Mouse (Mus musculus) limb, embryonic 11.5 days (tissue): ENCODE results near the gene Ehbp1. TPM values are rescaled to one million over a fixed set of nuclear protein-coding genes. Genes with fewer than 3 reads are reported as not detected.

Experiments
- ATAC-seq: fragments of 200-750 bp; cut with Nextera tagmentation; 2 replicates; pipeline ENCODE4 v1.8.0; 2017; ENCODE audit warnings: low read depth; ENCODE audit not compliant: insufficient number of reproducible peaks, low FRiP score, low TSS enrichment
- DNase-seq: peaks from one replicate; pipeline ENCODE4 v3.0.0-alpha.2; 2015; ENCODE audit warnings: low spot score
- H3K27ac ChIP-seq: fragments of 300-500 bp; sonication (generic); replicated peaks from 2 replicates; pipeline ENCODE4 v1.5.1; 2014; ENCODE audit warnings: low read depth, mild to moderate bottlenecking, low read length
- H3K27me3 ChIP-seq: fragments of 300-500 bp; sonication (generic); 2 replicates; pipeline ENCODE4 v1.6.1; 2014; ENCODE audit warnings: mild to moderate bottlenecking, low read length, mixed read lengths; ENCODE audit not compliant: control insufficient read depth, insufficient read depth
- H3K36me3 ChIP-seq: fragments of 300-500 bp; sonication (generic); 2 replicates; pipeline ENCODE4 v1.6.1; 2014; ENCODE audit warnings: mild to moderate bottlenecking, low read length, moderate library complexity, mixed read lengths; ENCODE audit not compliant: control insufficient read depth, insufficient read depth
- H3K4me1 ChIP-seq: fragments of 300-500 bp; sonication (generic); 2 replicates; pipeline ENCODE4 v1.6.1; 2014; ENCODE audit warnings: low read length, mixed read lengths; ENCODE audit not compliant: control insufficient read depth, insufficient read depth
- H3K4me2 ChIP-seq: fragments of 300-500 bp; sonication (generic); 2 replicates; pipeline ENCODE4 v1.6.1; 2014; ENCODE audit warnings: low read depth, mild to moderate bottlenecking, moderate library complexity; ENCODE audit not compliant: severe bottlenecking
- H3K4me3 ChIP-seq: fragments of 300-500 bp; sonication (generic); 2 replicates; pipeline ENCODE4 v1.5.1; 2014; ENCODE audit warnings: low read depth, low read length
- H3K9ac ChIP-seq: fragments of 300-500 bp; sonication (generic); 2 replicates; pipeline ENCODE4 v1.6.1; 2014; ENCODE audit warnings: mild to moderate bottlenecking, low read length
- H3K9me3 ChIP-seq: fragments of 300-500 bp; sonication (generic); 2 replicates; pipeline ENCODE4 v1.6.1; 2016; ENCODE audit warnings: low read length; ENCODE audit not compliant: control insufficient read depth
- WGBS: fragments of 180-500 bp; shearing (Covaris S2); extraction: QIAGEN DNeasy Blood & Tissue Kit; methylation state at CpG from one replicate; pipeline ENCODE4 v1.1.7; 2014; 5-methylcytosine and 5-hydroxymethylcytosine counted together
- polyA plus RNA-seq: library from polyadenylated mRNA; unstranded; fragments of >200 nt; fragmentation: Nextera tagmentation; extraction: Ambion mirVana; gene quantifications from 2 replicates; pipeline ENCODE4 v1.2.1, GENCODE M21; 2014

Gene Ehbp1
- polyA plus RNA-seq, 1 experiment from 2014 or later: 8.4 TPM

- H3K4me2 ChIP-seq: no peak overlapping the region
- H3K4me3 ChIP-seq: no peak overlapping the region
- no peak for DNase-seq
- no peaks in the 10 kb centered on the region for H3K4me1 ChIP-seq
- H3K27me3 ChIP-seq: no peaks in the 10 kb centered on the region
- H3K27ac ChIP-seq: no peak overlapping the region
- ATAC-seq: no peak
- no peak overlapping the region for H3K9ac ChIP-seq
- no peaks in the 10 kb centered on the region for H3K36me3 ChIP-seq
- H3K9me3 ChIP-seq: no peaks in the 10 kb centered on the region
Observed at GRCm38 (mm10) chr11:22180146-22180545, 161.9 kb downstream of the Ehbp1 start.

- no peak for ATAC-seq
Observed at GRCm38 (mm10) chr11:22178569-22178968, 163.5 kb downstream of the Ehbp1 start.

GRCm38 (mm10) chr11:22174311-22174710 is 167.8 kb downstream of the Ehbp1 start:
- no peak overlapping the region for H3K27ac ChIP-seq
- H3K27me3 ChIP-seq: no peaks in the 10 kb centered on the region
- H3K36me3 ChIP-seq: no peaks in the 10 kb centered on the region
- no peak overlapping the region for H3K4me2 ChIP-seq
- WGBS: 94% methylated on average over 3 of the region's 3 CpGs
- H3K4me1 ChIP-seq: no peaks in the 10 kb centered on the region
- H3K9me3 ChIP-seq: no peaks in the 10 kb centered on the region
- no peak for ATAC-seq
- DNase-seq: no peak
- no peak overlapping the region for H3K9ac ChIP-seq
- no peak overlapping the region for H3K4me3 ChIP-seq

More at GRCm38 (mm10) chr11:22178569-22178968, 163.5 kb downstream of the Ehbp1 start:
- H3K4me1 ChIP-seq: no peaks in the 10 kb centered on the region
- H3K4me3 ChIP-seq: no peak overlapping the region
- no peak overlapping the region for H3K27ac ChIP-seq
- H3K27me3 ChIP-seq: no peaks in the 10 kb centered on the region
- H3K36me3 ChIP-seq: no peaks in the 10 kb centered on the region
- no peak for DNase-seq
- no peak overlapping the region for H3K9ac ChIP-seq
- H3K9me3 ChIP-seq: no peaks in the 10 kb centered on the region
- no peak overlapping the region for H3K4me2 ChIP-seq
- whole genome bisulfite sequencing: 79% methylated on average over 1 of the region's 1 CpGs

GRCm38 (mm10) chr11:22170962-22171638 is 171.0 kb downstream of the Ehbp1 start:
- H3K9me3 ChIP-seq: no peaks in the 10 kb centered on the region
- no peak overlapping the region for H3K27ac ChIP-seq
- H3K9ac ChIP-seq: no peak overlapping the region
- H3K4me3 ChIP-seq: no peak overlapping the region
- no peaks in the 10 kb centered on the region for H3K27me3 ChIP-seq
- no peaks in the 10 kb centered on the region for H3K36me3 ChIP-seq
- no peak for ATAC-seq
- no peak for DNase-seq
- H3K4me1 ChIP-seq: no peaks in the 10 kb centered on the region
- 90% methylated on average over 6 of the region's 6 CpGs for WGBS
- H3K4me2 ChIP-seq: no peak overlapping the region

GRCm38 (mm10) chr11:22157882-22158281 is 184.2 kb downstream of the Ehbp1 start:
- Histone ChIP-seq H3K9ac (no peak overlapping the region), H3K9me3 (no peaks in the 10 kb centered on the region), H3K4me1 (no peaks in the 10 kb centered on the region), H3K36me3 (no peaks in the 10 kb centered on the region), H3K27me3 (no peaks in the 10 kb centered on the region), H3K4me2 (no peak overlapping the region), H3K27ac (no peak overlapping the region), H3K4me3 (no peak overlapping the region)
- 92% methylated on average over 4 of the region's 4 CpGs for WGBS
- DNase-seq: no peak
- no peak for ATAC-seq

GRCm38 (mm10) chr11:22156182-22156581 is 185.9 kb downstream of the Ehbp1 start:
- Histone ChIP-seq H3K27ac (no peak overlapping the region), H3K27me3 (no peaks in the 10 kb centered on the region), H3K36me3 (no peaks in the 10 kb centered on the region), H3K9me3 (no peaks in the 10 kb centered on the region), H3K9ac (no peak overlapping the region), H3K4me2 (no peak overlapping the region), H3K4me1 (no peaks in the 10 kb centered on the region), H3K4me3 (no peak overlapping the region)
- ATAC-seq: no peak
- 86% methylated on average over 2 of the region's 2 CpGs for WGBS
- no peak for DNase-seq

GRCm38 (mm10) chr11:22155366-22156095 is 186.6 kb downstream of the Ehbp1 start:
- WGBS: 79% methylated on average over 3 of the region's 3 CpGs
- H3K4me1 ChIP-seq: no peaks in the 10 kb centered on the region
- H3K9ac ChIP-seq: no peak overlapping the region
- H3K36me3 ChIP-seq: no peaks in the 10 kb centered on the region
- no peak overlapping the region for H3K27ac ChIP-seq
- no peak overlapping the region for H3K4me3 ChIP-seq
- no peak overlapping the region for H3K4me2 ChIP-seq
- no peaks in the 10 kb centered on the region for H3K9me3 ChIP-seq
- ATAC-seq (no peak), DNase-seq (no peak)
- no peaks in the 10 kb centered on the region for H3K27me3 ChIP-seq

GRCm38 (mm10) chr11:22154501-22155294 is 187.4 kb downstream of the Ehbp1 start:
- Histone ChIP-seq H3K9ac (no peak overlapping the region), H3K4me3 (no peak overlapping the region), H3K27me3 (no peaks in the 10 kb centered on the region), H3K4me1 (no peaks in the 10 kb centered on the region), H3K27ac (no peak overlapping the region), H3K9me3 (no peaks in the 10 kb centered on the region), H3K4me2 (no peak overlapping the region), H3K36me3 (no peaks in the 10 kb centered on the region)
- DNase-seq: no peak
- 86% methylated on average over 9 of the region's 9 CpGs for WGBS
- ATAC-seq: no peak
